Comparison of ENCODE assay signal across 23 mouse cellular contexts in the genomic region with DNA sequence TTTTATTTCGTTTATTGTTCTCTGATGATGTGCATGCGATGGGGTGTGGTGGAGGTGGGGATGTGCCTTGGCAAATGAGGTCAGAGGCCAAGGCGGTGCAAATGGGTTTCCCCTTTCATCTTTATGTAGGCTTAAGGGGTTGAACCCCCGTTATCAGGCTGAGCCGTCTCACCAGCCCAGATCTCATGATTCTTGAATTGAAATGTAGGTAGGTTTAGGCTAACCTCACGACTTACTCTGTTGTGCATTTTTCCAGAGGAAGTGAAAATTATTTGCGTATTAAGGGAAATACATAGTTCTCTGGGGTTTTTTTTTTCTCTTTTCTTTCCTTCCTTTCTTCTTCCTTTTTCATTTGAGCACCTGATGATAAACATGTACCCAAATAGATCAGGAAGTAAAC. TPM values are rescaled to one million over a fixed set of nuclear protein-coding genes. Genes with fewer than 3 reads are reported as not detected.
DNase-seq lines count a peak whose midpoint lies in the region; ATAC-seq and TF ChIP-seq lines count a peak whose summit lies in the region.
"Had no signal": no experiment of that assay in that cellular context is flagged by ENCODE, and none has a peak within 500 bp of the region (broad histone marks: within the 10 kb centered on the region; RNA-seq: fewer than 3 reads in every experiment).

No protein-coding gene starts in this region.

- TF ChIP-seq POLR2A in bone marrow, adult 2 months (IDR thresholded peaks at IDR 0.05; ENCODE audit: borderline replicate concordance, control insufficient read depth, low read depth, low read length): no peak

- no peaks in the 10 kb centered on the region for H3K36me3 ChIP-seq in liver, postnatal 0 days (replicated peaks; ENCODE audit: insufficient read depth, low read length)
- H3K36me3 ChIP-seq in liver, embryonic 11.5 days (ENCODE audit: control insufficient read depth, insufficient read depth, low read length): no peaks in the 10 kb centered on the region
- H3K36me3 ChIP-seq in midbrain, embryonic 13.5 days: no peaks in the 10 kb centered on the region
- no peaks in the 10 kb centered on the region for H3K36me3 ChIP-seq in midbrain, embryonic 15.5 days (replicated peaks)
- H3K36me3 ChIP-seq: embryonic facial prominence, embryonic 12.5 days; forebrain, embryonic 12.5 days; heart, embryonic 10.5 days; intestine, embryonic 15.5 days; kidney, embryonic 15.5 days; midbrain, embryonic 12.5 days had no signal

- H3K4me1 ChIP-seq in liver, postnatal 0 days (ENCODE audit: insufficient read depth): peaks cover 22% of the 10 kb centered on the region
- no peaks in the 10 kb centered on the region for H3K4me1 ChIP-seq in liver, embryonic 11.5 days (replicated peaks; ENCODE audit: control insufficient read depth, insufficient read depth, low read length)
- H3K4me1 ChIP-seq in bone marrow, adult 2 months (ENCODE audit: control insufficient read depth, insufficient read depth, low read length): no peaks in the 10 kb centered on the region; the same call in 1 of the 2 replicates
- no peaks in the 10 kb centered on the region for H3K4me1 ChIP-seq in midbrain, embryonic 13.5 days (replicated peaks)
- H3K4me1 ChIP-seq in midbrain, embryonic 15.5 days: no peaks in the 10 kb centered on the region
- H3K4me1 ChIP-seq: forebrain, embryonic 12.5 days; midbrain, embryonic 12.5 days had no signal

- TF ChIP-seq EP300 in liver, postnatal 0 days (IDR thresholded peaks at IDR 0.05; ENCODE audit: low read depth): no peak

- H3K4me2 ChIP-seq in liver, postnatal 0 days (ENCODE audit: low read depth, low read length): no peak overlapping the region
- no peak overlapping the region for H3K4me2 ChIP-seq in liver, embryonic 11.5 days
- H3K4me2 ChIP-seq in midbrain, embryonic 13.5 days (replicated peaks): no peak overlapping the region
- H3K4me2 ChIP-seq in midbrain, embryonic 15.5 days: no peak overlapping the region
- H3K4me2 ChIP-seq: embryonic facial prominence, embryonic 12.5 days; forebrain, embryonic 12.5 days; hindbrain, embryonic 14.5 days; intestine, embryonic 15.5 days; kidney, embryonic 15.5 days; midbrain, embryonic 12.5 days had no signal

- 63% methylated on average over 7 of the region's 7 CpGs for WGBS in liver, postnatal 0 days (ENCODE audit: insufficient replicate concordance)
- 67% methylated on average over 7 of the region's 7 CpGs for WGBS in liver, embryonic 11.5 days
- 61% methylated on average over 7 of the region's 7 CpGs for WGBS in bone marrow, adult 2 months
- 74% methylated on average over 7 of the region's 7 CpGs for WGBS in midbrain, embryonic 13.5 days
- WGBS in midbrain, embryonic 15.5 days: 70% methylated on average over 7 of the region's 7 CpGs

- no peak for TF ChIP-seq CTCF in liver, postnatal 0 days (IDR thresholded peaks at IDR 0.05; ENCODE audit: low read depth)
- TF ChIP-seq CTCF in bone marrow, adult 2 months (IDR thresholded peaks at IDR 0.05; ENCODE audit: control insufficient read depth, insufficient read depth, low read length): no peak

- no peak for ATAC-seq in liver, postnatal 0 days
- no peak for ATAC-seq in liver, embryonic 11.5 days (replicated peaks; ENCODE audit: low FRiP score)
- ATAC-seq in midbrain, embryonic 13.5 days: no peak
- ATAC-seq in midbrain, embryonic 15.5 days (replicated peaks): no peak
- ATAC-seq: intestine, embryonic 15.5 days had no signal

- no peak for DNase-seq in liver, postnatal 0 days
- no peak for DNase-seq in liver, embryonic 11.5 days (ENCODE audit: low spot score)
- peak; percentile 72 for DNase-seq in CD4-positive helper T cell, adult 2 months (ENCODE audit: low read depth, low spot score)
- DNase-seq in naive thymus-derived CD4-positive, alpha-beta T cell, adult 2 months (ENCODE audit: low read depth): peak; percentile 7
- DNase-seq in heart, adult 11 months: no peak
- DNase-seq: adrenal gland, adult 8-10 months; cerebellum, adult 2 months; cerebellum, postnatal 25 days; heart, postnatal 4 days; kidney, postnatal 4 days; thymus, adult 2 months; thymus, postnatal 4 days had no signal

- H3K9ac ChIP-seq in liver, postnatal 0 days (replicated peaks): no peak overlapping the region
- no peak overlapping the region for H3K9ac ChIP-seq in liver, embryonic 11.5 days (ENCODE audit: low read depth, low read length)
- H3K9ac ChIP-seq in midbrain, embryonic 13.5 days (replicated peaks): no peak overlapping the region
- no peak overlapping the region for H3K9ac ChIP-seq in midbrain, embryonic 15.5 days
- H3K9ac ChIP-seq: embryonic facial prominence, embryonic 12.5 days; forebrain, embryonic 12.5 days; hindbrain, embryonic 14.5 days; intestine, embryonic 15.5 days; kidney, embryonic 15.5 days; midbrain, embryonic 12.5 days had no signal

- H3K4me3 ChIP-seq in liver, postnatal 0 days (ENCODE audit: low read depth, low read length): no peak overlapping the region
- H3K4me3 ChIP-seq in liver, embryonic 11.5 days (ENCODE audit: low read depth, low read length): no peak overlapping the region
- no peak overlapping the region for H3K4me3 ChIP-seq in bone marrow, adult 2 months (replicated peaks; ENCODE audit: control insufficient read depth, low read depth, low read length)
- H3K4me3 ChIP-seq in midbrain, embryonic 13.5 days (replicated peaks): no peak overlapping the region
- no peak overlapping the region for H3K4me3 ChIP-seq in midbrain, embryonic 15.5 days
- H3K4me3 ChIP-seq: embryonic facial prominence, embryonic 12.5 days; erythroblast, embryonic 14.5 days; forebrain, embryonic 12.5 days; heart, embryonic 10.5 days; intestine, embryonic 15.5 days; kidney, embryonic 15.5 days; midbrain, embryonic 12.5 days had no signal

- H3K27me3 ChIP-seq in liver, postnatal 0 days (ENCODE audit: insufficient read depth, low read length): no peaks in the 10 kb centered on the region
- H3K27me3 ChIP-seq in liver, embryonic 11.5 days (replicated peaks; ENCODE audit: control insufficient read depth, insufficient read depth, low read length): no peaks in the 10 kb centered on the region
- no peaks in the 10 kb centered on the region for H3K27me3 ChIP-seq in midbrain, embryonic 13.5 days
- no peaks in the 10 kb centered on the region for H3K27me3 ChIP-seq in midbrain, embryonic 15.5 days (replicated peaks)
- H3K27me3 ChIP-seq: embryonic facial prominence, embryonic 12.5 days; forebrain, embryonic 12.5 days; intestine, embryonic 15.5 days; kidney, embryonic 15.5 days; midbrain, embryonic 12.5 days had no signal

- H3K9me3 ChIP-seq in liver, postnatal 0 days (ENCODE audit: low read length): no peaks in the 10 kb centered on the region
- H3K9me3 ChIP-seq in liver, embryonic 11.5 days (ENCODE audit: control insufficient read depth, low read length): no peaks in the 10 kb centered on the region
- H3K9me3 ChIP-seq in midbrain, embryonic 13.5 days: no peaks in the 10 kb centered on the region
- H3K9me3 ChIP-seq in midbrain, embryonic 15.5 days: no peaks in the 10 kb centered on the region
- H3K9me3 ChIP-seq: embryonic facial prominence, embryonic 12.5 days; heart, embryonic 10.5 days; intestine, embryonic 15.5 days; kidney, embryonic 15.5 days; midbrain, embryonic 12.5 days had no signal

- peak overlapping the region; percentile 77; the same call in 1 of the 2 replicates for H3K27ac ChIP-seq in liver, postnatal 0 days (ENCODE audit: low read depth)
- H3K27ac ChIP-seq in liver, embryonic 11.5 days (ENCODE audit: low read depth, low read length): no peak overlapping the region
- peak overlapping the region; percentile 62 for H3K27ac ChIP-seq in bone marrow, adult 2 months (ENCODE audit: control insufficient read depth, insufficient read depth, low read depth, low read length, poor library complexity)
- no peak overlapping the region for H3K27ac ChIP-seq in midbrain, embryonic 13.5 days
- no peak overlapping the region for H3K27ac ChIP-seq in midbrain, embryonic 15.5 days
- H3K27ac ChIP-seq: embryonic facial prominence, embryonic 12.5 days; forebrain, embryonic 12.5 days; heart, embryonic 10.5 days; hindbrain, embryonic 14.5 days; kidney, embryonic 15.5 days; midbrain, embryonic 12.5 days had no signal

RNA-seq across cellular contexts. Expression of a gene that starts 37.0 kb away (rescaled TPM):
- 5.4 and 7.4 TPM in 2 replicates for polyA plus RNA-seq in liver, postnatal 0 days (2015; fragmentation: Nextera tagmentation; extraction: Ambion mirVana)
- polyA plus RNA-seq in liver, embryonic 11.5 days (2014; fragmentation: Nextera tagmentation; extraction: Ambion mirVana): 5.9 and 6.1 TPM in 2 replicates
- 4.7 and 4.9 TPM in 2 replicates for polyA plus RNA-seq in bone marrow, adult 2 months (2011; ENCODE audit: insufficient read depth, insufficient read length, low replicate concordance, missing spikeins)
- polyA plus RNA-seq in midbrain, embryonic 13.5 days (2015; fragmentation: Nextera tagmentation; extraction: Ambion mirVana): 6.0 and 6.1 TPM in 2 replicates
- 5.3 and 6.1 TPM in 2 replicates for polyA plus RNA-seq in midbrain, embryonic 15.5 days (2015; fragmentation: Nextera tagmentation; extraction: Ambion mirVana)

Comparison
In these comparisons a context has a peak if more than half of its experiments do, and no peak if none do; other contexts are left out.
1. H3K27ac ChIP-seq: peak in liver, postnatal 0 days (single experiment) and bone marrow, adult 2 months (single experiment); none in liver, embryonic 11.5 days (single experiment), midbrain, embryonic 13.5 days (single experiment) and midbrain, embryonic 15.5 days (single experiment).
2. DNase-seq: peak in CD4-positive helper T cell, adult 2 months (single experiment) and naive thymus-derived CD4-positive, alpha-beta T cell, adult 2 months (single experiment); none in liver, postnatal 0 days (single experiment), liver, embryonic 11.5 days (single experiment) and heart, adult 11 months (single experiment).